Mouse (Mus musculus) kidney, postnatal 14 days (tissue): Measurements from ENCODE around the gene Vmn1r118.
"Not testable (repeated sequence)": the region's sequence is repeated elsewhere in the genome, so short reads cannot be mapped to it uniquely, and the experiment has no call there.

Experiments used
- DNase-seq: peaks from one replicate; pipeline ENCODE4 v3.0.0; 2022; ENCODE audit warnings: mixed read lengths

Gene Vmn1r118

GRCm38 (mm10) chr7:20912247-20912646, at the start of gene Vmn1r118:
TSS of gene Vmn1r118 (minus strand) at chr7:20912347.
- not testable (repeated sequence) for DNase-seq

DNA sequence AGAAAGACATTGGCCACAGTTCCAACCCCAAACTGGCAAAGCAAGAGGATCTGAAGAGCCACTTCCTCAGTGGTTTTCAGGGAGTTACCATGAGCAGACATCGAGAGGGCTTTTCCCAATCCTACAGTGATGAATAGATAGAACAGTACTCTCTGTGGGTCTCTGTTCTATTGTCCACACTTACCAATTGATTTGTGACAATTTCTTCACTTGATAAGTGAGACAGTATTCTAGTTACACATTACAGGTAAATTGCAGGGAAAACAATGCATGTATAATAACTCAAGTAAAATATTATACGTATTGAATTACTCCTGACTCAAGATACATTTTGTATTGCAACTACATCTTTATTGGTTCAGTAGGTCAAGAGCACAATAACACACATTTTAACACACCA, 28.1 kb downstream of the Vmn1r118 start, which contains the start of gene Vmn1r117:
Vmn1r117 (minus strand) TSS at position 101 of the 400 bp plus-strand sequence.
- not testable (repeated sequence) for DNase-seq

DNA sequence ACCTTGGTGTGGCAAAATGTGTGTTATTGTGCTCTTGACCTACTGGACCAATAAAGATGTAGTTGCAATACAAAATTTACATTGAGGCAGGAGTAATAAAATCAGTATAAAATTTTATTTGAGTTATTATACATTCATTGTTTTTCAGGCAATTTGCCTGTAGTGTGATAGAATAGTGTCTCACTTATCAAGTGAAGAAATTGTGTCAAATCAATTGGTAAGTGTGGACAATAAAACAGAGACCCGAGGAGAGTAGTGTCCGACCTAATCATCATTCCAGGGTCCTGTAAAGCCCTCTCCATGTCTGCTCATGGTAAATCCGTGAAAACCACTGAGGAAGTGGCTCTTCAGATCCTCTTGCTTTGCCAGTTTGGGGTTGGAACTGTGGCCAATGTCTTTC, 40.2 kb downstream of the Vmn1r118 start, which contains the start of gene Vmn1r116:
Vmn1r116 (plus strand) TSS at position 301 of the 400 bp plus-strand sequence.
- not testable (repeated sequence) for DNase-seq
